Mouse (Mus musculus) mammary gland, adult 2 months (tissue): ENCODE results near the gene Nck2. TPM values are rescaled to one million over a fixed set of nuclear protein-coding genes. Genes with fewer than 3 reads are reported as not detected.

Source experiments
- polyA plus RNA-seq: library from polyadenylated mRNA; depleted of rRNA; stranded (reverse); fragments of >200 nt; gene quantifications from 2 replicates; pipeline ENCODE4 v1.2.3, GENCODE M21; 2012; ENCODE audit warnings: low replicate concordance; rRNA removed

The Nck2 gene
- 36.0 and 59.0 TPM in 2 replicates for polyA plus RNA-seq

GRCm38 (mm10) chr1:43444531-43444930 lies at the start of gene Nck2:
Gene Nck2, plus strand, starts transcription at chr1:43444579.

Other genes starting within 250 kb of the Nck2 start
- 6.5 and 8.4 TPM in 2 replicates for gene Fhl2, start 247.6 kb upstream of the Nck2 start, polyA plus RNA-seq